Mouse (Mus musculus) heart, embryonic 14.5 days (tissue): ENCODE data around the gene Kif27. TPM values are rescaled to one million over a fixed set of nuclear protein-coding genes. Genes with fewer than 3 reads are reported as not detected.

Experiments
- ATAC-seq: fragments of 200-750 bp; cut with Nextera tagmentation; 2 replicates; pipeline ENCODE4 v1.8.0; 2017; ENCODE audit warnings: low read depth, moderate TSS enrichment; ENCODE audit not compliant: insufficient number of reproducible peaks, insufficient read depth, low FRiP score
- H3K27ac ChIP-seq, 2 experiments: fragments of 200-500 bp in 1 of 2; fragments of 300-500 bp in 1 of 2; sonication (generic) in 1 of 2; replicated peaks in 1 of 2; 2 replicates each; pipeline ENCODE4 v1.5.1; 2012 to 2014; ENCODE audit warnings: low read depth in 2 of 2, low read length in 2 of 2, control low read depth in 1 of 2, mild to moderate bottlenecking in 1 of 2, mixed read lengths in 1 of 2; ENCODE audit not compliant: control insufficient read depth in 1 of 2, insufficient read depth in 1 of 2
- H3K27me3 ChIP-seq: fragments of 300-500 bp; sonication (generic); 2 replicates; pipeline ENCODE4 v1.6.1; 2014; ENCODE audit warnings: mild to moderate bottlenecking, low read length, control low read depth; ENCODE audit not compliant: control insufficient read depth, insufficient read depth
- H3K36me3 ChIP-seq: fragments of 300-500 bp; sonication (generic); 2 replicates; pipeline ENCODE4 v1.6.1; 2014; ENCODE audit warnings: mild to moderate bottlenecking, control low read depth, low read length, mixed read lengths; ENCODE audit not compliant: control insufficient read depth, insufficient read depth
- H3K4me1 ChIP-seq, 2 experiments: fragments of 200-500 bp in 1 of 2; fragments of 300-500 bp in 1 of 2; sonication (generic) in 1 of 2; 2 replicates each; pipeline ENCODE4 v1.6.1; 2012 to 2014; ENCODE audit warnings: low read length in 2 of 2, control low read depth in 1 of 2, mixed read lengths in 1 of 2; ENCODE audit not compliant: control insufficient read depth in 2 of 2, insufficient read depth in 2 of 2
- H3K4me2 ChIP-seq: fragments of 300-500 bp; sonication (generic); 2 replicates; pipeline ENCODE4 v1.6.1; 2014; ENCODE audit warnings: mild to moderate bottlenecking, low read length
- H3K4me3 ChIP-seq, 2 experiments: fragments of 200-500 bp in 1 of 2; fragments of 300-500 bp in 1 of 2; sonication (generic) in 1 of 2; 2 replicates each; pipeline ENCODE4 v1.5.1; 2012 to 2014; ENCODE audit warnings: low read length in 2 of 2, mild to moderate bottlenecking in 2 of 2, control low read depth in 1 of 2, low read depth in 1 of 2, moderate library complexity in 1 of 2; ENCODE audit not compliant: control insufficient read depth in 1 of 2, insufficient read depth in 1 of 2
- H3K9ac ChIP-seq: fragments of 300-500 bp; sonication (generic); 2 replicates; pipeline ENCODE4 v1.6.1; 2014; ENCODE audit warnings: mild to moderate bottlenecking, low read length
- H3K9me3 ChIP-seq: fragments of 300-500 bp; sonication (generic); 2 replicates; pipeline ENCODE4 v1.6.1; 2016; ENCODE audit warnings: low read length, control low read depth; ENCODE audit not compliant: control insufficient read depth
- WGBS: fragments of 180-500 bp; shearing (Covaris S2); extraction: QIAGEN DNeasy Blood & Tissue Kit; methylation state at CpG from one replicate; pipeline ENCODE4 v1.1.7; 2014; 5-methylcytosine and 5-hydroxymethylcytosine counted together
- polyA plus RNA-seq: library from polyadenylated mRNA; unstranded; fragments of >200 nt; fragmentation: Nextera tagmentation; extraction: Ambion mirVana; gene quantifications from 2 replicates; pipeline ENCODE4 v1.2.1, GENCODE M21; 2014

The Kif27 gene
- polyA plus RNA-seq, 1 experiment from 2014 or later: 0.82 TPM

GRCm38 (mm10) chr13:58313758-58314157 is 45.2 kb downstream of the Kif27 start:
- ATAC-seq: no peak

GRCm38 (mm10) chr13:58311351-58311750 is 47.6 kb downstream of the Kif27 start:
- Histone ChIP-seq H3K36me3 (no peaks in the 10 kb centered on the region), H3K9ac (no peak overlapping the region), H3K4me1 (no peaks in the 10 kb centered on the region), H3K9me3 (no peaks in the 10 kb centered on the region), H3K27me3 (no peaks in the 10 kb centered on the region), H3K27ac (no peak overlapping the region), H3K4me3 (no peak overlapping the region), H3K4me2 (no peak overlapping the region)
- 53% methylated on average over 3 of the region's 3 CpGs for WGBS
- ATAC-seq: no peak

More at GRCm38 (mm10) chr13:58313758-58314157, 45.2 kb downstream of the Kif27 start:
- Histone ChIP-seq H3K9ac (no peak overlapping the region), H3K36me3 (no peaks in the 10 kb centered on the region), H3K4me2 (no peak overlapping the region), H3K27ac (no peak overlapping the region), H3K4me1 (no peaks in the 10 kb centered on the region), H3K27me3 (no peaks in the 10 kb centered on the region), H3K9me3 (no peaks in the 10 kb centered on the region), H3K4me3 (no peak overlapping the region)
- 76% methylated on average over 3 of the region's 3 CpGs for WGBS

GRCm38 (mm10) chr13:58309499-58309898 is 49.4 kb downstream of the Kif27 start:
- H3K4me2 ChIP-seq: no peak overlapping the region
- H3K4me3 ChIP-seq: no peak overlapping the region
- no peak overlapping the region for H3K9ac ChIP-seq
- 51% methylated on average over 8 of the region's 8 CpGs for WGBS
- H3K9me3 ChIP-seq: no peaks in the 10 kb centered on the region
- ATAC-seq: no peak
- H3K36me3 ChIP-seq: no peaks in the 10 kb centered on the region
- no peaks in the 10 kb centered on the region for H3K4me1 ChIP-seq
- H3K27me3 ChIP-seq: no peaks in the 10 kb centered on the region
- H3K27ac ChIP-seq: no peak overlapping the region

DNA sequence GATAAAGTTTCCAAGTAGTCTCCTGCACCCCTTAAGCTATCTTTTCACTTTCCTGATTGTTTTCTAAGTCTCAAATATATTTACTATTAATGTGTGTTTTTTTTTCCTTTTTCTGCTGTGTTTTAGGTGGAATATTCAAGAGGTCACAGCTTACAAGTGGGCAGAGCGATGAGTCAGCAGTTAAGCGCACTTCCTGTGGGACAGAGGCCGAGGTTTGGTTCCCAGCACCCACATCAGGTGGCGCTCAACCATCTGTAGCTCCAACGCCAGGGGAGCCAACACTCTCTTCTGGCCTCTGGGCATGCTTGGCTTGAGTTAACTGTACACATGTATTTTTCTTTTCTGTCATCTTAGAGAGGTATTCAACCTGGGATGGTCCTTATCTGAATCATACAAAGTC is 51.5 kb downstream of the Kif27 start:
- Histone ChIP-seq H3K36me3 (no peaks in the 10 kb centered on the region), H3K4me1 (no peaks in the 10 kb centered on the region), H3K9ac (no peak overlapping the region), H3K27me3 (no peaks in the 10 kb centered on the region), H3K9me3 (no peaks in the 10 kb centered on the region), H3K4me2 (no peak overlapping the region), H3K27ac (no peak overlapping the region), H3K4me3 (no peak overlapping the region)
- 87% methylated on average over 5 of the region's 5 CpGs for WGBS
- ATAC-seq: no peak

- Histone ChIP-seq H3K9ac (no peak overlapping the region), H3K36me3 (no peaks in the 10 kb centered on the region), H3K4me3 (no peak overlapping the region), H3K27me3 (no peaks in the 10 kb centered on the region), H3K9me3 (no peaks in the 10 kb centered on the region), H3K4me2 (no peak overlapping the region), H3K4me1 (no peaks in the 10 kb centered on the region), H3K27ac (no peak overlapping the region)
- no peak for ATAC-seq
- 88% methylated on average over 2 of the region's 2 CpGs for whole genome bisulfite sequencing
Measured at GRCm38 (mm10) chr13:58305230-58305629, 53.7 kb downstream of the Kif27 start.

DNA sequence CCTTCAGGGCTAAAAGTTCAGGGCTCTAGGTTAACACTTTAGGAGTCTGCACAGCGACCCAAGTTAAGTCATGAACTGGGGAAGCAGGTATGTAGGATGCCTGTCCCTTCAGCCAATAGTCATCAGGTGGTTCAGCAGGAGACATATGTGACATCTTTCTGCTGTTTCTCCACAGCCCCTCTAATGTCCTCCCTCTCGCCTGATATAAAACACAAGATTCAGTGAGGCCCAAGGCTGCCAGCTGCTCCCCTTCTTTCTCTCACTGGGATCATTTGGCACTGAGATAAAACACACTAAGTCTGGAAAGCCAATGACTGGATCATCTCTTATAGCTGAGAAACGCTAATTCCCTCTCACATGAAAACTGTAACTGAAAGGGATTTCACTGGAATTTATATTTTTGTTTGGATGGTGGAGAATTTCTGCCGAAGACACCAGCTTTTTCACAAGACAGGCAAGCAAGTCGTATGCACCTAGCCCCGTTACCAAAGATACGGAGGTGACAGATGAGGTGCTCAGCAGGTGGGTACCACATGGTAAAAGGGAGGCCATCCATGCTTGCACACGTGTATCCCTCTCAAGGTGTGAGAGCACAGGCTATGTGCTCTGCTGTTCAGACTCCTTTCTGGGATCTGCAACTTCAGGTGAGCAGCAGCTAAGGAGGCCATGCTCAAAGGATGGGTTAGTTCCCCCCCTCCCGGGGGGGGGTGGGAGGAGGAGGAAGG is 56.3 kb downstream of the Kif27 start:
- 73% methylated on average over 9 of the region's 9 CpGs for WGBS
- H3K4me1 ChIP-seq: no peaks in the 10 kb centered on the region
- no peak overlapping the region for H3K27ac ChIP-seq
- H3K4me2 ChIP-seq: no peak overlapping the region
- H3K36me3 ChIP-seq: no peaks in the 10 kb centered on the region
- no peak for ATAC-seq
- no peaks in the 10 kb centered on the region for H3K27me3 ChIP-seq
- H3K9ac ChIP-seq: no peak overlapping the region
- no peak overlapping the region for H3K4me3 ChIP-seq
- no peaks in the 10 kb centered on the region for H3K9me3 ChIP-seq

DNA sequence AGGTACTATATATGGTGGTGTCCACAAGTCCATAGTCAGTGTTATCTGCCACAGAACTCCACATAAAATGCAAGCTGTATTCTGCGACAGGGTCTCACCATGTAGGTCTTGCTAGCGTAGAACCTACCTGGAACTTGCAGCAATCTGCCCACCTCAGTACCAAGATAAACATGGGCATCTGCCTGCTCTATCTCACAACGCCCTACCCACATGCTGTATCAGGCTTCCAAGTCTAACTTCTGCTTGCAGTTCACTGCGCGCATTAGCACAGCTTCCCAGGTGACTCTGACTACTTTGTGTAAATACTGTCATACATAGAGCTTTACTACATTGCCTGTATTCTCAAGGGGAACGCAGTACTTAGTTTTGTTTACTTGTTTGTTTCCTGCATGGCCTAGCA is 57.0 kb downstream of the Kif27 start:
- no peak for ATAC-seq
- H3K4me1 ChIP-seq: no peaks in the 10 kb centered on the region
- no peaks in the 10 kb centered on the region for H3K27me3 ChIP-seq
- no peak overlapping the region for H3K4me3 ChIP-seq
- H3K4me2 ChIP-seq: no peak overlapping the region
- no peak overlapping the region for H3K27ac ChIP-seq
- no peaks in the 10 kb centered on the region for H3K36me3 ChIP-seq
- 92% methylated on average over 6 of the region's 6 CpGs for WGBS
- H3K9me3 ChIP-seq: no peaks in the 10 kb centered on the region
- H3K9ac ChIP-seq: no peak overlapping the region

- H3K9ac ChIP-seq: no peak overlapping the region
- no peak overlapping the region for H3K4me3 ChIP-seq
- no peaks in the 10 kb centered on the region for H3K4me1 ChIP-seq
- no peaks in the 10 kb centered on the region for H3K9me3 ChIP-seq
- H3K36me3 ChIP-seq: no peaks in the 10 kb centered on the region
- no peak for ATAC-seq
- WGBS: 75% methylated on average over 3 of the region's 3 CpGs
- no peak overlapping the region for H3K4me2 ChIP-seq
- H3K27ac ChIP-seq: no peak overlapping the region
- H3K27me3 ChIP-seq: no peaks in the 10 kb centered on the region
Measured at GRCm38 (mm10) chr13:58298756-58299155, 60.2 kb downstream of the Kif27 start.
